ENCODE assay signal across 22 mouse cellular contexts in the genomic region with DNA sequence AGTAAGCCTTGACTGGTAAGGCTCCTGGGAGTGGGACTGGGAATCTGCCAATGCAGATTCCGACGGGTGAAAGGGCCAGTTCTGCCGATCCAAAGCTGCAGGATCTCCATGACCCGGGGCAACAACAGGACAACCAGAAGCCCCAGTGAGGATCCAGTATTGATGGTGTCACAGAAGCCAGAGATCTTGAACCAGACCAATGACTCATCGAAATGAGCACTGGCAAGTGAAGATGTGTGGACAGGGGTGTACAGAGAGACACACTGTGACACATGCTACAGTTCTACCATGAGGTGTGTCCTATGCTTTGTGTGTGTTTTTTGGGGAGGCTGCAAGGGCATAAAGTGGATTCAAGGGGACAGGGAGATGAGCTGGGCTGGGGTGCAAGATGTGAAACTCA.
"Had no signal": no experiment of that assay in that cellular context is flagged by ENCODE, and none has a peak within 500 bp of the region (broad histone marks: within the 10 kb centered on the region; RNA-seq: fewer than 3 reads in every experiment).

No protein-coding gene starts in this region.

- H3K9ac ChIP-seq: kidney, embryonic 15.5 days; limb, embryonic 13.5 days; liver, embryonic 12.5 days; liver, embryonic 15.5 days; lung, embryonic 15.5 days had no signal

- H3K27ac ChIP-seq: kidney, embryonic 15.5 days; left cerebral cortex, adult 2 months; limb, embryonic 10.5 days; limb, embryonic 13.5 days; liver, embryonic 12.5 days; liver, embryonic 15.5 days; lung, embryonic 15.5 days; stomach, postnatal 0 days had no signal

- DNase-seq: kidney, postnatal 10 days; kidney, postnatal 36 days; layer of hippocampus, postnatal 36 days; liver; lung, adult 18-20 months; lung, postnatal 14 days; lung, postnatal 4 days; midbrain, embryonic 14.5 days; right cerebral cortex, postnatal 14 days; right cerebral cortex, postnatal 4 days; thymus, adult 2 months; thymus, postnatal 14 days; thymus, postnatal 4 days had no signal

- H3K4me1 ChIP-seq: liver, embryonic 15.5 days; lung, embryonic 15.5 days had no signal

- H3K4me2 ChIP-seq: kidney, embryonic 15.5 days; limb, embryonic 13.5 days; liver, embryonic 12.5 days; liver, embryonic 15.5 days; lung, embryonic 15.5 days; midbrain, embryonic 11.5 days had no signal

- H3K4me3 ChIP-seq: kidney, embryonic 15.5 days; left cerebral cortex, adult 2 months; limb, embryonic 10.5 days; limb, embryonic 13.5 days; liver, embryonic 12.5 days; liver, embryonic 15.5 days; lung, embryonic 15.5 days had no signal

- H3K9me3 ChIP-seq: limb, embryonic 10.5 days; limb, embryonic 13.5 days; liver, embryonic 15.5 days; lung, embryonic 15.5 days had no signal

- H3K27me3 ChIP-seq: kidney, embryonic 15.5 days; limb, embryonic 13.5 days; liver, embryonic 12.5 days; liver, embryonic 15.5 days; lung, embryonic 15.5 days had no signal
